In genomic region chr10:96622761-96623632, GRCm38 (mm10) we compare ENCODE assay signal across 8 mouse cellular contexts. TPM values are rescaled to one million over a fixed set of nuclear protein-coding genes. Genes with fewer than 3 reads are reported as not detected.
DNase-seq lines count a peak whose midpoint lies in the region; ATAC-seq and TF ChIP-seq lines count a peak whose summit lies in the region.

No protein-coding gene starts in this region.

- H3K27ac ChIP-seq in left cerebral cortex, adult 2 months: no peak overlapping the region
- no peak overlapping the region for H3K27ac ChIP-seq in forebrain, embryonic 16.5 days (ENCODE audit: low read length)
- no peak overlapping the region for H3K27ac ChIP-seq in midbrain, postnatal 0 days (ENCODE audit: low read depth, low read length)

- H3K9ac ChIP-seq in forebrain, embryonic 16.5 days (replicated peaks; ENCODE audit: low read depth, low read length): no peak overlapping the region
- no peak overlapping the region; the same call in 1 of the 2 replicates for H3K9ac ChIP-seq in midbrain, postnatal 0 days (replicated peaks; ENCODE audit: low read length, poor library complexity, severe bottlenecking)

- no peaks in the 10 kb centered on the region for H3K9me3 ChIP-seq in forebrain, embryonic 16.5 days (ENCODE audit: control insufficient read depth, low read length)
- no peaks in the 10 kb centered on the region for H3K9me3 ChIP-seq in midbrain, postnatal 0 days (ENCODE audit: low read length)

- 72% methylated on average over 6 of the region's 6 CpGs for WGBS in forebrain, embryonic 16.5 days
- 54% methylated on average over 6 of the region's 6 CpGs for WGBS in midbrain, postnatal 0 days

- ATAC-seq in CD4-positive, CD25-positive, alpha-beta regulatory T cell, adult 4 months: no peak
- ATAC-seq in forebrain, embryonic 16.5 days: no peak
- ATAC-seq in midbrain, postnatal 0 days (ENCODE audit: low FRiP score): no peak

- H3K4me3 ChIP-seq in left cerebral cortex, adult 2 months: peak overlapping the region; percentile 42; the same call in 1 of the 2 replicates
- peak overlapping the region; percentile 36 for H3K4me3 ChIP-seq in forebrain, embryonic 16.5 days (replicated peaks; ENCODE audit: low read length)
- peak overlapping the region; percentile 52 for H3K4me3 ChIP-seq in midbrain, postnatal 0 days (ENCODE audit: low read depth, low read length)

- peaks cover 52% of the 10 kb centered on the region for H3K4me1 ChIP-seq in forebrain, embryonic 16.5 days (replicated peaks; ENCODE audit: control insufficient read depth, insufficient read depth, low read length)
- peaks cover 3% of the 10 kb centered on the region; the same call in 1 of the 2 replicates for H3K4me1 ChIP-seq in midbrain, postnatal 0 days (ENCODE audit: insufficient read depth, low read length)

- 0 out of 2 replicates have a peak, but pooled peaks cover 3% of the 10 kb centered on the region for H3K36me3 ChIP-seq in forebrain, embryonic 16.5 days (ENCODE audit: control insufficient read depth, insufficient read depth)
- H3K36me3 ChIP-seq in midbrain, postnatal 0 days (ENCODE audit: insufficient read depth, low read length): 0 out of 2 replicates have a peak, but pooled peaks cover 5% of the 10 kb centered on the region

- H3K4me2 ChIP-seq in forebrain, embryonic 16.5 days (ENCODE audit: low read length): peak overlapping the region; percentile 60
- peak overlapping the region; percentile 71 for H3K4me2 ChIP-seq in midbrain, postnatal 0 days (ENCODE audit: low read depth, low read length, poor library complexity, severe bottlenecking)

- no peak for TF ChIP-seq CTCF in left cerebral cortex, adult 2 months (IDR thresholded peaks at IDR 0.05)
- TF ChIP-seq CTCF in midbrain, postnatal 0 days (IDR thresholded peaks at IDR 0.05): no peak

- peak; percentile 55 for DNase-seq in CD4-positive, CD25-positive, alpha-beta regulatory T cell, adult 2 months (ENCODE audit: low read depth, low spot score)
- DNase-seq in left cerebral cortex, adult 2 months (ENCODE audit: extremely low spot score in 1 of 2, low spot score in 2 of 2): no peak
- no peak for DNase-seq in left cerebral cortex, adult 11 months (ENCODE audit: low spot score)
- DNase-seq in midbrain, postnatal 0 days (ENCODE audit: low spot score): peak; percentile 30
- no peak for DNase-seq in right cerebral cortex, postnatal 14 days
- no peak for DNase-seq in urinary bladder, postnatal 36 days (ENCODE audit: low spot score in 2 of 2)

- intact Hi-C loops in left cerebral cortex, adult 2 months (cut with DNase I): no loop called here

- H3K27me3 ChIP-seq in forebrain, embryonic 16.5 days (replicated peaks; ENCODE audit: control insufficient read depth, insufficient read depth, low read length): no peaks in the 10 kb centered on the region
- no peaks in the 10 kb centered on the region for H3K27me3 ChIP-seq in midbrain, postnatal 0 days (ENCODE audit: insufficient read depth, low read length)

RNA-seq across cellular contexts. Expression of gene Btg1, which starts 6.2 kb away (rescaled TPM):
- polyA plus RNA-seq in CD4-positive, CD25-positive, alpha-beta regulatory T cell, adult 4 months (2017; shearing (Covaris generic)): 100 to 1,000 TPM; 220 to 247 TPM
- total RNA-seq in left cerebral cortex, adult 2 months (2021): 10 to 100 TPM; 35.2 to 36.4 TPM
- polyA plus RNA-seq in forebrain, embryonic 16.5 days (2015; fragmentation: Nextera tagmentation; extraction: Ambion mirVana): 56.8 and 65.7 TPM in 2 replicates
- total RNA-seq in midbrain, postnatal 0 days (2014; rRNA removed): 15.2 and 21.3 TPM in 2 replicates
- 20.7 and 21.3 TPM in 2 replicates for polyA plus RNA-seq in midbrain, postnatal 0 days (2015; fragmentation: Nextera tagmentation; extraction: Ambion mirVana)

Comparison
In these comparisons a context has a peak if more than half of its experiments do, and no peak if none do; other contexts are left out.
1. DNase-seq: peak in CD4-positive, CD25-positive, alpha-beta regulatory T cell, adult 2 months (single experiment) and midbrain, postnatal 0 days (single experiment); none in left cerebral cortex, adult 2 months (0 of 2), left cerebral cortex, adult 11 months (single experiment), right cerebral cortex, postnatal 14 days (single experiment) and urinary bladder, postnatal 36 days (0 of 2).
2. Peak in every context shown above with its lines, with median percentiles within 50 percentile points of each other: H3K4me3 ChIP-seq.